Mouse (Mus musculus) ES-E14 (cell line): Measurements from ENCODE around the gene Ncan.

Experiments used
- CHD2 ChIP-seq: IDR thresholded peaks from 2 replicates; pipeline ENCODE4 v1.6.1; 2014; ENCODE audit warnings: mild to moderate bottlenecking, low read depth, low read length, inconsistent platforms
- HCFC1 ChIP-seq: IDR thresholded peaks from 2 replicates; pipeline ENCODE4 v1.6.1; 2012; ENCODE audit warnings: low read length, inconsistent platforms, borderline replicate concordance; ENCODE audit not compliant: insufficient read depth
- MAFK ChIP-seq: IDR thresholded peaks from 2 replicates; pipeline ENCODE4 v1.6.1; 2014; ENCODE audit warnings: mild to moderate bottlenecking, low read depth, low read length, inconsistent platforms; ENCODE audit not compliant: insufficient read depth
- ZC3H11A ChIP-seq: IDR thresholded peaks from 2 replicates; pipeline ENCODE4 v1.6.1; 2012; ENCODE audit warnings: low read depth, mild to moderate bottlenecking, inconsistent platforms, low read length, borderline replicate concordance

- no peak for TF ChIP-seq CHD2
- no peak for TF ChIP-seq ZC3H11A
- no peak for TF ChIP-seq HCFC1
- TF ChIP-seq MAFK = no peak
These were observed 21.4 kb downstream of the Ncan start for GRCm38 (mm10) chr8:70099276-70099675.
